Comparison of ENCODE assay signal across 8 mouse cellular contexts in the genomic region with DNA sequence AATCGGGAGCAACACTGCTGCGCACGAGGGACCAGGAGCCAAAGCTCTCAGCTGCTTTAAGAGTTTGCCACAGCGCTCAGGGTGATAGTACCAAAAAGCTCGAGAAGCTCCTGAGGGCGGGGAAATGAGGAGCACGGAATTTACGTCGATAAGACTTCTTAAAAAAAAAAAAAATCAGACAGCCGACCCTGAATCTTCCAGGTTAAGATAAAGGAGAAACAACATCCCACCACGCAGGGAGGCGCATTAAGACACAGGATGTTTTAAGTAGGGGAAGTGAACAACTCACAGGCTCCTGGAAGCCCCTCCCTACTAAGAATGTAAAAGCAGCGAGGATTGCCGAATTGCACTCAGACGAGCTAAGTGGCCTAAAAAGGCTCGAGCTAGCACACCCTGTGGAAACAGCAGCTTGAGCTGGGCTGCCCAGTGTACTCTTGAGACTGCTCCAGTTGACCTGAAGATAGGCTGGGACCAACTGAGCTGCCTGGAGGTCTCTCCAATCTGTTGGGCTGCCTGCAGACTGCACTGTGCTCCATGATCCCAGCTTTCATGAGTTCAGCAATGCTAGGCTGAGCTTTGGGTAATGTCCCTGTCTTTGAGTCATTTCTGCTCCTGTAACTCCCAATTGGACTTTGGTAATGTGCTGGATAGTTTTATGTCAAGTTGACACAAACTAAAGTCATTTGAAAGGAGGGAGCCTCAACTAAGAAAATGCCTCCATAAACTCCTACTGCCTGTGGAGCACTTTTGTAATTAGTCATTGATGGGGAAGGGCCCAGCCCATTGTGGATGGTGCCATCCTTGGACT. TPM values are rescaled to one million over a fixed set of nuclear protein-coding genes. Genes with fewer than 3 reads are reported as not detected.
DNase-seq lines count a peak whose midpoint lies in the region; ATAC-seq and TF ChIP-seq lines count a peak whose summit lies in the region.

No protein-coding gene starts in this region.

- no peak for DNase-seq in kidney, adult 18-20 months
- DNase-seq in embryonic facial prominence, embryonic 10.5 days (ENCODE audit: low spot score): no peak
- DNase-seq in gastrocnemius, adult 18-20 months (ENCODE audit: low spot score): no peak
- no peak for DNase-seq in left cerebral cortex, adult 9 months (ENCODE audit: low spot score in 2 of 2)

- H3K27ac ChIP-seq in kidney, embryonic 15.5 days: peak overlapping the region; percentile 99
- peak overlapping the region; percentile 86 for H3K27ac ChIP-seq in embryonic facial prominence, embryonic 10.5 days (replicated peaks)
- H3K27ac ChIP-seq in hindbrain, embryonic 13.5 days: peak overlapping the region; percentile 77
- peak overlapping the region; percentile 98 for H3K27ac ChIP-seq in lung, embryonic 15.5 days
- H3K27ac ChIP-seq in olfactory bulb, adult 2 months (ENCODE audit: insufficient read depth, low read depth, low read length): peak overlapping the region; percentile 66; the same call in 1 of the 2 replicates

- TF ChIP-seq POLR2A in olfactory bulb, adult 2 months (IDR thresholded peaks at IDR 0.05; ENCODE audit: insufficient read depth, low read depth, low read length): no peak

- H3K9ac ChIP-seq in kidney, embryonic 15.5 days: peak overlapping the region; percentile 83
- peak overlapping the region; percentile 80 for H3K9ac ChIP-seq in hindbrain, embryonic 13.5 days
- peak overlapping the region; percentile 83 for H3K9ac ChIP-seq in lung, embryonic 15.5 days

- H3K4me2 ChIP-seq in kidney, embryonic 15.5 days: peak overlapping the region; percentile 93
- H3K4me2 ChIP-seq in hindbrain, embryonic 13.5 days: peak overlapping the region; percentile 88
- peak overlapping the region; percentile 96 for H3K4me2 ChIP-seq in lung, embryonic 15.5 days

- peaks cover 49% of the 10 kb centered on the region for H3K4me1 ChIP-seq in kidney, embryonic 15.5 days
- H3K4me1 ChIP-seq in embryonic facial prominence, embryonic 10.5 days: peaks cover 25% of the 10 kb centered on the region
- peaks cover 21% of the 10 kb centered on the region for H3K4me1 ChIP-seq in hindbrain, embryonic 13.5 days (replicated peaks)
- peaks cover 19% of the 10 kb centered on the region for H3K4me1 ChIP-seq in lung, embryonic 15.5 days
- peaks cover 12% of the 10 kb centered on the region for H3K4me1 ChIP-seq in olfactory bulb, adult 2 months (ENCODE audit: control insufficient read depth, insufficient read depth, low read length)

- peaks cover 50% of the 10 kb centered on the region for H3K36me3 ChIP-seq in kidney, embryonic 15.5 days
- H3K36me3 ChIP-seq in embryonic facial prominence, embryonic 10.5 days (replicated peaks): peaks cover 55% of the 10 kb centered on the region
- H3K36me3 ChIP-seq in hindbrain, embryonic 13.5 days: peaks cover 43% of the 10 kb centered on the region
- peaks cover 11% of the 10 kb centered on the region for H3K36me3 ChIP-seq in lung, embryonic 15.5 days

- no peaks in the 10 kb centered on the region for H3K9me3 ChIP-seq in kidney, embryonic 15.5 days (replicated peaks)
- no peaks in the 10 kb centered on the region for H3K9me3 ChIP-seq in embryonic facial prominence, embryonic 10.5 days
- H3K9me3 ChIP-seq in hindbrain, embryonic 13.5 days: no peaks in the 10 kb centered on the region
- H3K9me3 ChIP-seq in lung, embryonic 15.5 days: no peaks in the 10 kb centered on the region

- no peaks in the 10 kb centered on the region for H3K27me3 ChIP-seq in kidney, embryonic 15.5 days
- H3K27me3 ChIP-seq in embryonic facial prominence, embryonic 10.5 days (replicated peaks; ENCODE audit: low read depth, poor library complexity, severe bottlenecking): no peaks in the 10 kb centered on the region; the same call in 1 of the 2 replicates
- peaks cover 16% of the 10 kb centered on the region for H3K27me3 ChIP-seq in hindbrain, embryonic 13.5 days
- no peaks in the 10 kb centered on the region for H3K27me3 ChIP-seq in lung, embryonic 15.5 days

- ATAC-seq in kidney, embryonic 15.5 days (replicated peaks; ENCODE audit: low FRiP score): 0 out of 2 replicates have a peak, but pooled peaks have one; percentile 2
- 0 out of 2 replicates have a peak, but pooled peaks have one; percentile 4 for ATAC-seq in hindbrain, embryonic 13.5 days (ENCODE audit: low FRiP score)
- ATAC-seq in lung, embryonic 15.5 days (ENCODE audit: borderline replicate concordance, extremely low read depth, low FRiP score, low TSS enrichment): no peak; the same call in 1 of the 2 replicates

- TF ChIP-seq CTCF in olfactory bulb, adult 2 months (IDR thresholded peaks at IDR 0.05; ENCODE audit: insufficient read depth, low read depth, low read length): no peak

- WGBS in kidney, embryonic 15.5 days: under 1% methylated on average over 16 of the region's 16 CpGs
- WGBS in embryonic facial prominence, embryonic 10.5 days: under 1% methylated on average over 16 of the region's 16 CpGs
- under 1% methylated on average over 16 of the region's 16 CpGs for WGBS in hindbrain, embryonic 13.5 days
- WGBS in lung, embryonic 15.5 days: under 1% methylated on average over 16 of the region's 16 CpGs
- under 1% methylated on average over 16 of the region's 16 CpGs for WGBS in olfactory bulb, adult 2 months

- H3K4me3 ChIP-seq in kidney, embryonic 15.5 days (replicated peaks): peak overlapping the region; percentile 83
- peak overlapping the region; percentile 77 for H3K4me3 ChIP-seq in embryonic facial prominence, embryonic 10.5 days
- peak overlapping the region; percentile 62 for H3K4me3 ChIP-seq in hindbrain, embryonic 13.5 days
- H3K4me3 ChIP-seq in lung, embryonic 15.5 days: peak overlapping the region; percentile 95
- peak overlapping the region; percentile 85 for H3K4me3 ChIP-seq in olfactory bulb, adult 2 months (ENCODE audit: insufficient read depth, low read depth, low read length)

RNA-seq across cellular contexts. Expression of a gene that starts 0.6 kb away (rescaled TPM):
- polyA plus RNA-seq in kidney, embryonic 15.5 days (2015; fragmentation: Nextera tagmentation; extraction: Ambion mirVana): 35.8 and 37.6 TPM in 2 replicates
- 19.4 and 19.8 TPM in 2 replicates for polyA plus RNA-seq in embryonic facial prominence, embryonic 10.5 days (2016; fragmentation: Nextera tagmentation; extraction: Ambion mirVana)
- 11.3 and 11.5 TPM in 2 replicates for polyA plus RNA-seq in hindbrain, embryonic 13.5 days (2015; fragmentation: Nextera tagmentation; extraction: Ambion mirVana)
- polyA plus RNA-seq in lung, embryonic 15.5 days (2015; fragmentation: Nextera tagmentation; extraction: Ambion mirVana): 29.5 and 32.3 TPM in 2 replicates
- not detected in 2 replicates for polyA plus RNA-seq in olfactory bulb, adult 2 months (2012; ENCODE audit: insufficient read depth, insufficient read length, low replicate concordance, missing spikeins)
- total RNA-seq in gastrocnemius, adult 18-20 months (2021): 10 to 100 TPM; 42.3 to 45.0 TPM

RNA-seq across cellular contexts. Expression of a gene that starts 9.5 kb away (rescaled TPM):
- 18.5 and 20.7 TPM in 2 replicates for polyA plus RNA-seq in kidney, embryonic 15.5 days (2015; fragmentation: Nextera tagmentation; extraction: Ambion mirVana)
- 29.6 and 33.3 TPM in 2 replicates for polyA plus RNA-seq in embryonic facial prominence, embryonic 10.5 days (2016; fragmentation: Nextera tagmentation; extraction: Ambion mirVana)
- polyA plus RNA-seq in hindbrain, embryonic 13.5 days (2015; fragmentation: Nextera tagmentation; extraction: Ambion mirVana): 33.6 and 35.6 TPM in 2 replicates
- 15.6 and 18.1 TPM in 2 replicates for polyA plus RNA-seq in lung, embryonic 15.5 days (2015; fragmentation: Nextera tagmentation; extraction: Ambion mirVana)
- 79.7 TPM in 1 of 2 replicates, not detected in the other for polyA plus RNA-seq in olfactory bulb, adult 2 months (2012; ENCODE audit: insufficient read depth, insufficient read length, low replicate concordance, missing spikeins)
- 10 to 100 TPM; 15.4 to 18.8 TPM for total RNA-seq in gastrocnemius, adult 18-20 months (2021)

RNA-seq across cellular contexts. Expression of a gene that starts 9.6 kb away (rescaled TPM):
- polyA plus RNA-seq in kidney, embryonic 15.5 days (2015; fragmentation: Nextera tagmentation; extraction: Ambion mirVana): 102 and 103 TPM in 2 replicates
- polyA plus RNA-seq in embryonic facial prominence, embryonic 10.5 days (2016; fragmentation: Nextera tagmentation; extraction: Ambion mirVana): 100 and 101 TPM in 2 replicates
- 76.0 and 81.3 TPM in 2 replicates for polyA plus RNA-seq in hindbrain, embryonic 13.5 days (2015; fragmentation: Nextera tagmentation; extraction: Ambion mirVana)
- 83.9 and 85.0 TPM in 2 replicates for polyA plus RNA-seq in lung, embryonic 15.5 days (2015; fragmentation: Nextera tagmentation; extraction: Ambion mirVana)
- polyA plus RNA-seq in olfactory bulb, adult 2 months (2012; ENCODE audit: insufficient read depth, insufficient read length, low replicate concordance, missing spikeins): not detected in 2 replicates
- 10 to 100 TPM; 73.3 to 79.3 TPM for total RNA-seq in gastrocnemius, adult 18-20 months (2021)

RNA-seq across cellular contexts. Expression of a gene that starts 14.8 kb away (rescaled TPM):
- polyA plus RNA-seq in kidney, embryonic 15.5 days (2015; fragmentation: Nextera tagmentation; extraction: Ambion mirVana): 45.8 and 48.3 TPM in 2 replicates
- polyA plus RNA-seq in embryonic facial prominence, embryonic 10.5 days (2016; fragmentation: Nextera tagmentation; extraction: Ambion mirVana): 23.5 and 24.6 TPM in 2 replicates
- polyA plus RNA-seq in hindbrain, embryonic 13.5 days (2015; fragmentation: Nextera tagmentation; extraction: Ambion mirVana): 35.6 and 41.1 TPM in 2 replicates
- polyA plus RNA-seq in lung, embryonic 15.5 days (2015; fragmentation: Nextera tagmentation; extraction: Ambion mirVana): 19.6 and 20.9 TPM in 2 replicates
- not detected in 2 replicates for polyA plus RNA-seq in olfactory bulb, adult 2 months (2012; ENCODE audit: insufficient read depth, insufficient read length, low replicate concordance, missing spikeins)
- total RNA-seq in gastrocnemius, adult 18-20 months (2021): 10 to 100 TPM; 38.8 to 44.4 TPM

RNA-seq across cellular contexts. Expression of a gene that starts 49.1 kb away (rescaled TPM):
- 174 and 190 TPM in 2 replicates for polyA plus RNA-seq in kidney, embryonic 15.5 days (2015; fragmentation: Nextera tagmentation; extraction: Ambion mirVana)
- polyA plus RNA-seq in embryonic facial prominence, embryonic 10.5 days (2016; fragmentation: Nextera tagmentation; extraction: Ambion mirVana): 252 and 253 TPM in 2 replicates
- 109 and 110 TPM in 2 replicates for polyA plus RNA-seq in hindbrain, embryonic 13.5 days (2015; fragmentation: Nextera tagmentation; extraction: Ambion mirVana)
- polyA plus RNA-seq in lung, embryonic 15.5 days (2015; fragmentation: Nextera tagmentation; extraction: Ambion mirVana): 190 and 192 TPM in 2 replicates
- polyA plus RNA-seq in olfactory bulb, adult 2 months (2012; ENCODE audit: insufficient read depth, insufficient read length, low replicate concordance, missing spikeins): not detected in 2 replicates
- total RNA-seq in gastrocnemius, adult 18-20 months (2021): 10 to 100 TPM; 17.8 to 18.0 TPM
